Mouse (Mus musculus) heart, embryonic 11.5 days (tissue): ENCODE data around the gene Bach2. TPM values are rescaled to one million over a fixed set of nuclear protein-coding genes. Genes with fewer than 3 reads are reported as not detected.
A peak's percentile ranks its signal among the peaks of the same experiment; 100 is the strongest.

Experiments used
- ATAC-seq: fragments of 200-750 bp; cut with Nextera tagmentation; replicated peaks from 2 replicates; pipeline ENCODE4 v1.8.0; 2017; ENCODE audit warnings: moderate library complexity; ENCODE audit not compliant: insufficient number of reproducible peaks, low FRiP score, low TSS enrichment
- H3K27ac ChIP-seq: fragments of 300-500 bp; sonication (generic); 2 replicates; pipeline ENCODE4 v1.5.1; 2014; ENCODE audit warnings: mild to moderate bottlenecking, low read depth, low read length
- H3K27me3 ChIP-seq: fragments of 300-500 bp; sonication (generic); 2 replicates; pipeline ENCODE4 v1.6.1; 2014; ENCODE audit warnings: mild to moderate bottlenecking, low read length, mixed read lengths; ENCODE audit not compliant: control insufficient read depth, insufficient read depth
- H3K36me3 ChIP-seq: fragments of 300-500 bp; sonication (generic); 2 replicates; pipeline ENCODE4 v1.6.1; 2014; ENCODE audit warnings: mild to moderate bottlenecking, low read length, moderate library complexity, mixed read lengths; ENCODE audit not compliant: control insufficient read depth, insufficient read depth
- H3K4me1 ChIP-seq: fragments of 300-500 bp; sonication (generic); 2 replicates; pipeline ENCODE4 v1.6.1; 2014; ENCODE audit warnings: low read length; ENCODE audit not compliant: control insufficient read depth, insufficient read depth
- H3K4me2 ChIP-seq: fragments of 300-500 bp; sonication (generic); 2 replicates; pipeline ENCODE4 v1.6.1; 2014; ENCODE audit warnings: mild to moderate bottlenecking, moderate library complexity
- H3K4me3 ChIP-seq: fragments of 300-500 bp; sonication (generic); 2 replicates; pipeline ENCODE4 v1.5.1; 2014; ENCODE audit warnings: low read depth, low read length
- H3K9ac ChIP-seq: fragments of 300-500 bp; sonication (generic); 2 replicates; pipeline ENCODE4 v1.6.1; 2014; ENCODE audit warnings: mild to moderate bottlenecking, low read depth, low read length, moderate library complexity
- H3K9me3 ChIP-seq: fragments of 300-500 bp; sonication (generic); replicated peaks from 2 replicates; pipeline ENCODE4 v1.6.1; 2016; ENCODE audit warnings: low read length; ENCODE audit not compliant: control insufficient read depth
- WGBS: fragments of 180-500 bp; shearing (Covaris S2); extraction: QIAGEN DNeasy Blood & Tissue Kit; methylation state at CpG from one replicate; pipeline ENCODE4 v1.1.7; 2014; ENCODE audit not compliant: insufficient replicate concordance; 5-methylcytosine and 5-hydroxymethylcytosine counted together
- polyA plus RNA-seq: library from polyadenylated mRNA; unstranded; fragments of >200 nt; fragmentation: Nextera tagmentation; extraction: Ambion mirVana; gene quantifications from 2 replicates; pipeline ENCODE4 v1.2.1, GENCODE M21; 2014

Gene Bach2
- polyA plus RNA-seq, 1 experiment from 2014 or later = 8.0 TPM

GRCm38 (mm10) chr4:32555506-32555905 lies 316.9 kb downstream of the Bach2 start:
- Histone ChIP-seq H3K27ac (no peak overlapping the region), H3K36me3 (no peaks in the 10 kb centered on the region), H3K9me3 (no peaks in the 10 kb centered on the region), H3K4me2 (no peak overlapping the region), H3K4me1 (peaks cover 4% of the 10 kb centered on the region), H3K9ac (no peak overlapping the region), H3K27me3 (no peaks in the 10 kb centered on the region), H3K4me3 (no peak overlapping the region)
- no peak for ATAC-seq
- 85% methylated on average over 7 of the region's 7 CpGs for WGBS

- H3K27me3 ChIP-seq = no peaks in the 10 kb centered on the region
- H3K4me1 ChIP-seq = peaks cover 12% of the 10 kb centered on the region
- WGBS = 50% methylated on average over 6 of the region's 6 CpGs
- H3K27ac ChIP-seq = no peak overlapping the region
- H3K4me3 ChIP-seq = no peak overlapping the region
- H3K36me3 ChIP-seq = 0 out of 2 replicates have a peak, but pooled peaks cover 7% of the 10 kb centered on the region
- ATAC-seq = no peak
- H3K9me3 ChIP-seq = no peaks in the 10 kb centered on the region
- no peak overlapping the region for H3K9ac ChIP-seq
- H3K4me2 ChIP-seq = no peak overlapping the region
Observed at GRCm38 (mm10) chr4:32560246-32560645, 321.6 kb downstream of the Bach2 start.

GRCm38 (mm10) chr4:32560724-32561554 lies 322.3 kb downstream of the Bach2 start:
- H3K4me3 ChIP-seq = no peak overlapping the region
- H3K27me3 ChIP-seq = no peaks in the 10 kb centered on the region
- 0 out of 2 replicates have a peak, but pooled peaks cover 7% of the 10 kb centered on the region for H3K36me3 ChIP-seq
- H3K9me3 ChIP-seq = no peaks in the 10 kb centered on the region
- H3K27ac ChIP-seq = no peak overlapping the region; the same call in 1 of the 2 replicates
- H3K4me1 ChIP-seq = peaks cover 12% of the 10 kb centered on the region
- H3K4me2 ChIP-seq = no peak overlapping the region
- no peak overlapping the region for H3K9ac ChIP-seq
- no peak for ATAC-seq
- 51% methylated on average over 8 of the region's 8 CpGs for WGBS

- no peak for ATAC-seq
Observed at GRCm38 (mm10) chr4:32561555-32562095, 323.0 kb downstream of the Bach2 start.

GRCm38 (mm10) chr4:32562319-32563115 lies 323.9 kb downstream of the Bach2 start:
- WGBS = 92% methylated on average over 35 of the region's 35 CpGs
- Histone ChIP-seq H3K4me1 (peaks cover 12% of the 10 kb centered on the region), H3K36me3 (0 out of 2 replicates have a peak, but pooled peaks cover 7% of the 10 kb centered on the region)

More at GRCm38 (mm10) chr4:32561555-32562095, 323.0 kb downstream of the Bach2 start:
- Histone ChIP-seq H3K4me1 (peaks cover 12% of the 10 kb centered on the region), H3K27me3 (no peaks in the 10 kb centered on the region), H3K27ac (peak overlapping the region; percentile 0; the same call in 1 of the 2 replicates), H3K9ac (no peak overlapping the region), H3K4me3 (no peak overlapping the region), H3K36me3 (0 out of 2 replicates have a peak, but pooled peaks cover 7% of the 10 kb centered on the region), H3K9me3 (no peaks in the 10 kb centered on the region), H3K4me2 (no peak overlapping the region)
- 49% methylated on average over 12 of the region's 12 CpGs for WGBS

GRCm38 (mm10) chr4:32564416-32564815 lies 325.8 kb downstream of the Bach2 start:
- H3K9me3 ChIP-seq = no peaks in the 10 kb centered on the region
- no peak overlapping the region for H3K27ac ChIP-seq
- H3K36me3 ChIP-seq = 0 out of 2 replicates have a peak, but pooled peaks cover 7% of the 10 kb centered on the region
- H3K9ac ChIP-seq = no peak overlapping the region
- no peak overlapping the region for H3K4me2 ChIP-seq
- no peaks in the 10 kb centered on the region for H3K27me3 ChIP-seq
- no peak overlapping the region for H3K4me3 ChIP-seq
- 81% methylated on average over 7 of the region's 7 CpGs for WGBS
- peaks cover 12% of the 10 kb centered on the region for H3K4me1 ChIP-seq
- ATAC-seq = no peak

More at GRCm38 (mm10) chr4:32562319-32563115, 323.9 kb downstream of the Bach2 start:
- H3K27ac ChIP-seq = no peak overlapping the region
- H3K4me3 ChIP-seq = no peak overlapping the region
- no peaks in the 10 kb centered on the region for H3K27me3 ChIP-seq
- H3K9me3 ChIP-seq = no peaks in the 10 kb centered on the region
- ATAC-seq = no peak
- H3K4me2 ChIP-seq = no peak overlapping the region
- no peak overlapping the region for H3K9ac ChIP-seq

- peaks cover 12% of the 10 kb centered on the region for H3K4me1 ChIP-seq
Observed at GRCm38 (mm10) chr4:32564918-32565317, 326.3 kb downstream of the Bach2 start.

GRCm38 (mm10) chr4:32569054-32569453 lies 330.4 kb downstream of the Bach2 start:
- ATAC-seq = no peak
- Histone ChIP-seq H3K27ac (no peak overlapping the region), H3K9me3 (no peaks in the 10 kb centered on the region)

More at GRCm38 (mm10) chr4:32564918-32565317, 326.3 kb downstream of the Bach2 start:
- no peaks in the 10 kb centered on the region for H3K9me3 ChIP-seq
- ATAC-seq = no peak
- H3K27me3 ChIP-seq = no peaks in the 10 kb centered on the region
- no peak overlapping the region for H3K4me3 ChIP-seq
- H3K4me2 ChIP-seq = no peak overlapping the region
- WGBS = 75% methylated on average over 8 of the region's 8 CpGs
- H3K36me3 ChIP-seq = 0 out of 2 replicates have a peak, but pooled peaks cover 7% of the 10 kb centered on the region
- H3K27ac ChIP-seq = no peak overlapping the region
- H3K9ac ChIP-seq = no peak overlapping the region

More at GRCm38 (mm10) chr4:32569054-32569453, 330.4 kb downstream of the Bach2 start:
- WGBS = 82% methylated on average over 4 of the region's 4 CpGs
- Histone ChIP-seq H3K27me3 (no peaks in the 10 kb centered on the region), H3K4me3 (no peak overlapping the region), H3K4me1 (no peaks in the 10 kb centered on the region), H3K9ac (no peak overlapping the region), H3K36me3 (no peaks in the 10 kb centered on the region), H3K4me2 (no peak overlapping the region)
